Mouse (Mus musculus): ENCODE measurements around the gene Ccdc33. TPM values are rescaled to one million over a fixed set of nuclear protein-coding genes. Genes with fewer than 3 reads are reported as not detected.

The Ccdc33 gene
- polyA plus RNA-seq (2012; rRNA removed), result 0.59 and 1.1 TPM in 2 replicates

DNA sequence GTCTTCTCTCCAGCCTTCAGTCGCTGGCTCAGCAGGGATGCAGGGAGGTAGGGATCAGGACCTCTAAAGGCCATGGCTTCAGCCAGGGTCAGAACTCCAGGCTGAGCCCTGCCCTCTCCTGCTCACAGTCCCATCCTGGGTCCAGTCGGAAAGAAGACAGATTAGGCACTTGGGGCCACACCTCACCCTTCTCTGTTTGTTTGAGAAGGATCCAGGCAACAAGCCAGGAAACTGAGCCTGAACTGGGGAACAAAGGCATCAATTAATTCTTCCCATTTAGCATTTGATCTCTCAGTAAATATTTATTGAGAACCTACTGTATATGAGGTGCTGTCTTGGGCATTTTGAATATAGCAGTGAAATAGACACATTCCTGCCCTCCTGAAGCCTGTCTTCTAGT lies at the start of gene Ccdc33:
TSS of gene Ccdc33 (minus strand) at position 153 of the 400 bp plus-strand sequence.
- WGBS, result 62% methylated on average over 2 of the region's 2 CpGs
- TF ChIP-seq CTCF (IDR thresholded peaks at IDR 0.05; ENCODE audit: borderline replicate concordance, insufficient read depth, low read depth, low read length) (no peak), POLR2A (IDR thresholded peaks at IDR 0.05; ENCODE audit: borderline replicate concordance, insufficient read depth, low read length) (no peak)

GRCm38 (mm10) chr9:58165779-58166178 lies 47.2 kb upstream of the Ccdc33 start:
- 93% methylated on average over 1 of the region's 1 CpGs for WGBS
- Histone ChIP-seq H3K27me3 (ENCODE audit: control insufficient read depth, insufficient read depth, low read length) (no peaks in the 10 kb centered on the region), H3K4me3 (replicated peaks; ENCODE audit: insufficient read depth, low read depth, low read length) (no peak overlapping the region), H3K27ac (ENCODE audit: insufficient read depth, low read length) (no peak overlapping the region), H3K4me1 (ENCODE audit: control insufficient read depth, insufficient read depth, low read length) (no peaks in the 10 kb centered on the region)
- no peak for DNase-seq
- no peak for TF ChIP-seq CTCF (IDR thresholded peaks at IDR 0.05; ENCODE audit: borderline replicate concordance, insufficient read depth, low read depth, low read length)
- TF ChIP-seq POLR2A (IDR thresholded peaks at IDR 0.05; ENCODE audit: borderline replicate concordance, insufficient read depth, low read length), result no peak

More for the DNA sequence above, at the start of gene Ccdc33:
- peaks cover 3% of the 10 kb centered on the region for H3K4me1 ChIP-seq (ENCODE audit: control insufficient read depth, insufficient read depth, low read length)
- no peak for DNase-seq
- H3K4me3 ChIP-seq (replicated peaks; ENCODE audit: insufficient read depth, low read depth, low read length), result no peak within 1 kb of the TSS
- no peak within 1 kb of the TSS for H3K27ac ChIP-seq (ENCODE audit: insufficient read depth, low read length)
- no peaks in the 10 kb centered on the region for H3K27me3 ChIP-seq (ENCODE audit: control insufficient read depth, insufficient read depth, low read length)

DNA sequence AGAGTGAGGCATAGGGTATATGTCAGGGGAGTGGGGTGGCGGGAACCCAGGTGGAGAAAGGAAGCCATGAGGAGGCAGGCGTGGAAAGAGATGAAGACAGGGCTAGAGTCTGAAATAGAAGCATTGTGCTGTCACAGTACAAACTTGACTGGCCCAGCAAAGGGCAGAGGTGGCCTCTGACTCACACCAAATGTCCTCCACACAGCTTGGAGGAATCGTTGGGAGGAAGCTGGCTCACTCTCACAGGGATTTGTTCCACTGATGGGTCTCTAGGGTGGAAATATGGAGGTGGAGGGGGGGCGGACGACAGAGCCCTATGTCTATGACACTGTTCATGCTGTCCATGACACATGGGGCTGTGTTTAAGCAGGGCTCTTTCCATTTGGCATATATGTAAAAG lies 44.5 kb upstream of the Ccdc33 start:
- Histone ChIP-seq H3K27ac (ENCODE audit: insufficient read depth, low read length) (no peak overlapping the region), H3K4me1 (ENCODE audit: control insufficient read depth, insufficient read depth, low read length) (0 out of 2 replicates have a peak, but pooled peaks cover 2% of the 10 kb centered on the region), H3K27me3 (ENCODE audit: control insufficient read depth, insufficient read depth, low read length) (no peaks in the 10 kb centered on the region), H3K4me3 (replicated peaks; ENCODE audit: insufficient read depth, low read depth, low read length) (no peak overlapping the region)
- DNase-seq, result no peak
- TF ChIP-seq CTCF (IDR thresholded peaks at IDR 0.05; ENCODE audit: borderline replicate concordance, insufficient read depth, low read depth, low read length) (no peak), POLR2A (IDR thresholded peaks at IDR 0.05; ENCODE audit: borderline replicate concordance, insufficient read depth, low read length) (no peak)
- 81% methylated on average over 5 of the region's 5 CpGs for WGBS

DNA sequence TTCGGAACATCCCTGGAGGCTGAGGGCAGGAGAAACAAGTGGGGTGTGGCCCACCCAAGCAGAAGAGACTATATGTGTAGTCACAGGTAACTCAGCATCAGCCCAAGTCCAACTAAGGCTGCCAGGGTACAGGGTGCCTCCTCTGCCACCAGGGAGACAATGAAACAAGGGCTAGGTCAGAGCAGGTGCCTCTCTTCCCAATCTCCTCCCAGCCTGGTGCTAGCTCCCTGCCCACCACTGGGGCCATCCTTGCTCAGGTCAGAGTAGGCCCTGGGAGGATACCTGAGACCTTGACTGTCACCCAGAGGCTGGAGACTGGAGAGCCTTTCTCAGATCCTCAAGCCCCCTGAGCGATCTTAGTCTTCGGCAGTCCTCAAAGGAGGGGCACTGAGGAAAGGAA lies 43.5 kb upstream of the Ccdc33 start:
- DNase-seq, result no peak
- TF ChIP-seq CTCF (IDR thresholded peaks at IDR 0.05; ENCODE audit: borderline replicate concordance, insufficient read depth, low read depth, low read length), result no peak
- Histone ChIP-seq H3K27me3 (ENCODE audit: control insufficient read depth, insufficient read depth, low read length) (no peaks in the 10 kb centered on the region), H3K4me3 (replicated peaks; ENCODE audit: insufficient read depth, low read depth, low read length) (no peak overlapping the region), H3K4me1 (ENCODE audit: control insufficient read depth, insufficient read depth, low read length) (0 out of 2 replicates have a peak, but pooled peaks cover 2% of the 10 kb centered on the region), H3K27ac (ENCODE audit: insufficient read depth, low read length) (no peak overlapping the region)
- 97% methylated on average over 3 of the region's 3 CpGs for WGBS

DNA sequence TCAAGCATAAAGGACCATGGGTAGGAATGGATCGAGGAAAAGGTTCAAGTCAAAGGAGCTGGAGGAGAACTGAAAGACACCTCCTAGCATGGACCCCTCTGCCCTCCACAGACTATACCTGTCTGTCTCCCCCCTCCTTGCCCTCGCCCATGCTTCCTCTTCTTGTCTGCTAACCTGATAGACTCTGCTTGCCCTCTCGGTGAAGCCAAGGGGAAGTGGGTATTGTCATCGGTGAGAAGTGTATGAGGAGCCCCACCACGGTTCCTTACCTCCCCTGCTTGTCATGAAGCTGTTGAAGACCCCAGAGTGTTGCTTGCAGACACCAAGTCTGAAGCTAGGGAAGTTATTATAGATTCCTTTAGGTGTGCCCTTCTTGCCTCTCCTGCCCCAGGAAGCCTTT lies 41.7 kb upstream of the Ccdc33 start:
- Histone ChIP-seq H3K4me1 (ENCODE audit: control insufficient read depth, insufficient read depth, low read length) (0 out of 2 replicates have a peak, but pooled peaks cover 2% of the 10 kb centered on the region), H3K4me3 (replicated peaks; ENCODE audit: insufficient read depth, low read depth, low read length) (no peak overlapping the region), H3K27ac (ENCODE audit: insufficient read depth, low read length) (no peak overlapping the region), H3K27me3 (ENCODE audit: control insufficient read depth, insufficient read depth, low read length) (no peaks in the 10 kb centered on the region)
- DNase-seq, result no peak
- WGBS, result 82% methylated on average over 5 of the region's 5 CpGs
- no peak for TF ChIP-seq CTCF (IDR thresholded peaks at IDR 0.05; ENCODE audit: borderline replicate concordance, insufficient read depth, low read depth, low read length)
- no peak for TF ChIP-seq POLR2A (IDR thresholded peaks at IDR 0.05; ENCODE audit: borderline replicate concordance, insufficient read depth, low read length)

DNA sequence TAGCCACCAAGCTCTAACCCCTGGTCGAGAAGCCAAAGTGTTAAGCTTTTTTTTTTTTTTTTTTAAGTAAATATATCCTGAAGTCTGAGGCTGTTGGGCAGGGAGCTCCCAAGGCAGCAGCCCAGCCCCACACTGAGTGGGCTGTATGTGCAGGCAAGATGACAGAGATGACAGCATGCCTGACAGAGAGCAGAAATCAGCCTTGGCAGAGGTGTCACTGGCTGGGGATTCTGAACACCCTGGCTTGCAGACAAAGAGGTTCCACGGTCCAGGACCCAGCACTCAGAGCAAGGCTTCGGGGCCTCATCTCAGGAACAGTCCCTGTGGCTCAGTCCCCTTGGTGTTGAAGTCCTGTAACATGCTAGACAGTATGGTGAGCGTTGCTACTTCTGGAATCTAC lies 41.2 kb upstream of the Ccdc33 start:
- Histone ChIP-seq H3K4me3 (replicated peaks; ENCODE audit: insufficient read depth, low read depth, low read length) (no peak overlapping the region), H3K27ac (ENCODE audit: insufficient read depth, low read length) (no peak overlapping the region), H3K4me1 (ENCODE audit: control insufficient read depth, insufficient read depth, low read length) (0 out of 2 replicates have a peak, but pooled peaks cover 2% of the 10 kb centered on the region), H3K27me3 (ENCODE audit: control insufficient read depth, insufficient read depth, low read length) (no peaks in the 10 kb centered on the region)
- 45% methylated on average over 4 of the region's 4 CpGs for WGBS
- DNase-seq, result no peak
- TF ChIP-seq POLR2A (IDR thresholded peaks at IDR 0.05; ENCODE audit: borderline replicate concordance, insufficient read depth, low read length), result no peak
- TF ChIP-seq CTCF (IDR thresholded peaks at IDR 0.05; ENCODE audit: borderline replicate concordance, insufficient read depth, low read depth, low read length), result no peak

DNA sequence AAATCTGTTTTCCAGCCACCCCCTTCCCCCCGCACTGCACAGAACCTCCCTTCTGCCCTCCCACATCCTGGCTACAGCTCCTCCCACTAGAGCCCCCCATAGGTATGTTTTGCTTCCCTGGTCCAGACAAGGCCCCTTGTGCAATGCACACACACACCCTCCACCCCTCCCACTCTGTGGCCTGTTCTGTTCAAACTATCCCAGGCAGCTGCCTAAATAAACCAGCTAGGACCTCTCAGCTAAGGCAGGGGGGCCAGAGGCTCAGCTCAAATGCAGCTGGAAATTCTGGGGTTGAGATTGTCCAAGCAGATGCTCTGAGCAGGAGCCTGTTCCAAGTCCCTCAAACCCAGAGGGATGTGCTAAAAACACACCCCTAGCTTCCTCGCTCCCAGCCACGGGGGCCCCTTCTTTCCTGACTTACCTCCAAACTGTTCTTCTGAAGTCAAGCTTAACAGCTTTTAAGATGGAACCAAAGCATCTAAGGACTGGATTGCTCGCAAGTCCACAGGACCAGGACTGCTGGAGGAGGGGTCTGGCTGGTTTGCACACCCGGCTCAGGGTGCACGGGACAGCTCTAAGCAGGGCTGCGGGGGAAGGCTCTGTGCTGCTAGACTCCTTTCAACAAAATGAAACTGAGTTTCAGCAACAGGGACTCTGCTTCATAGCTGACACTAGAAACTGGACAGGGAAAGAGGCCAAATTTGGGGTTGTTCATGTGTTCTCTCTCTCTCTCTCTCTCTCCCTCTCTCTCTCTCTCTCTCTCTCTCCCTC lies 40.1 kb upstream of the Ccdc33 start:
- DNase-seq, result no peak
- no peak for TF ChIP-seq CTCF (IDR thresholded peaks at IDR 0.05; ENCODE audit: borderline replicate concordance, insufficient read depth, low read depth, low read length)
- no peak for TF ChIP-seq POLR2A (IDR thresholded peaks at IDR 0.05; ENCODE audit: borderline replicate concordance, insufficient read depth, low read length)
- 0 out of 2 replicates have a peak, but pooled peaks cover 2% of the 10 kb centered on the region for H3K4me1 ChIP-seq (ENCODE audit: control insufficient read depth, insufficient read depth, low read length)
- H3K4me3 ChIP-seq (replicated peaks; ENCODE audit: insufficient read depth, low read depth, low read length), result no peak overlapping the region
- H3K27ac ChIP-seq (ENCODE audit: insufficient read depth, low read length), result no peak overlapping the region
- 86% methylated on average over 7 of the region's 7 CpGs for whole genome bisulfite sequencing
- no peaks in the 10 kb centered on the region for H3K27me3 ChIP-seq (ENCODE audit: control insufficient read depth, insufficient read depth, low read length)

DNA sequence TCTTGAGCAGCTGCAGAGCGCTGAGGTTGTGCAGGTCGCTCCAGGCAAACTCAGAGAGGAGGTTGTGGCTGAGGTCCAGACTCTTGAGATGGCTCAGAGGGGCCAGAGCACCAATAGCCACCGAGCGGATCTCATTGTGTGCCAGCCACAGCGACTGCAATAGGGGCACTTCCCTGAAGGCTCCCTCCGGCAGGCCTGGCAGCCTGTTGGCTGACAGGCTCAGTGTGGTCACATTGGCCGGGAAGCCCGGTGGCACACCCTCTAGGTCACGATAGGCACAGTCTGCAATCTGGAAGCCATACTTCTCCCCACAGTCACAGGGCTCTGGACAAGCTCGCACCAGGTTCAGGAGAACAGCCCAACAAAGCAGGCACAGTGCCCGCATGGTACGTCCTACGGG lies 39.2 kb upstream of the Ccdc33 start:
- H3K27me3 ChIP-seq (ENCODE audit: control insufficient read depth, insufficient read depth, low read length), result no peaks in the 10 kb centered on the region
- DNase-seq, result no peak
- TF ChIP-seq CTCF (IDR thresholded peaks at IDR 0.05; ENCODE audit: borderline replicate concordance, insufficient read depth, low read depth, low read length) (no peak), POLR2A (IDR thresholded peaks at IDR 0.05; ENCODE audit: borderline replicate concordance, insufficient read depth, low read length) (no peak)
- H3K4me3 ChIP-seq (replicated peaks; ENCODE audit: insufficient read depth, low read depth, low read length), result no peak overlapping the region
- WGBS, result 67% methylated on average over 13 of the region's 13 CpGs
- no peak overlapping the region for H3K27ac ChIP-seq (ENCODE audit: insufficient read depth, low read length)
- 0 out of 2 replicates have a peak, but pooled peaks cover 2% of the 10 kb centered on the region for H3K4me1 ChIP-seq (ENCODE audit: control insufficient read depth, insufficient read depth, low read length)

All from cerebellum, adult 2 months (tissue).